Mouse (Mus musculus) forebrain, embryonic 11.5 days (tissue): Measurements from ENCODE around the gene Sec16a. TPM values are rescaled to one million over a fixed set of nuclear protein-coding genes. Genes with fewer than 3 reads are reported as not detected.

Source experiments
- ATAC-seq: fragments of 200-750 bp; cut with Nextera tagmentation; replicated peaks from 2 replicates; pipeline ENCODE4 v1.8.0; 2017; ENCODE audit warnings: moderate TSS enrichment; ENCODE audit not compliant: low FRiP score
- DNase-seq: peaks from one replicate; pipeline ENCODE4 v3.0.0-alpha.2; 2017; ENCODE audit warnings: low spot score
- H3K27ac ChIP-seq: fragments of 300-500 bp; sonication (generic); 2 replicates; pipeline ENCODE4 v1.5.1; 2014; ENCODE audit warnings: low read depth, low read length
- H3K27me3 ChIP-seq: fragments of 300-500 bp; sonication (generic); 2 replicates; pipeline ENCODE4 v1.6.1; 2014; ENCODE audit warnings: mild to moderate bottlenecking, low read length, mixed read lengths; ENCODE audit not compliant: control insufficient read depth, insufficient read depth
- H3K36me3 ChIP-seq: fragments of 300-500 bp; sonication (generic); 2 replicates; pipeline ENCODE4 v1.6.1; 2014; ENCODE audit warnings: mild to moderate bottlenecking, low read length, moderate library complexity, mixed read lengths; ENCODE audit not compliant: control insufficient read depth, insufficient read depth
- H3K4me1 ChIP-seq: fragments of 300-500 bp; sonication (generic); replicated peaks from 2 replicates; pipeline ENCODE4 v1.6.1; 2014; ENCODE audit warnings: low read length, mixed read lengths; ENCODE audit not compliant: control insufficient read depth, insufficient read depth
- H3K4me2 ChIP-seq: fragments of 300-500 bp; sonication (generic); 2 replicates; pipeline ENCODE4 v1.6.1; 2014; ENCODE audit warnings: low read depth, mild to moderate bottlenecking, low read length, moderate library complexity, mixed read lengths; ENCODE audit not compliant: severe bottlenecking
- H3K4me3 ChIP-seq: fragments of 300-500 bp; sonication (generic); 2 replicates; pipeline ENCODE4 v1.5.1; 2014; ENCODE audit warnings: low read depth, low read length
- H3K9ac ChIP-seq: fragments of 300-500 bp; sonication (generic); 2 replicates; pipeline ENCODE4 v1.6.1; 2014; ENCODE audit warnings: low read length
- H3K9me3 ChIP-seq: fragments of 300-500 bp; sonication (generic); 2 replicates; pipeline ENCODE4 v1.6.1; 2016; ENCODE audit warnings: low read length, mixed read lengths; ENCODE audit not compliant: control insufficient read depth
- WGBS: fragments of 180-500 bp; shearing (Covaris S2); extraction: QIAGEN DNeasy Blood & Tissue Kit; methylation state at CpG from one replicate; pipeline ENCODE4 v1.1.7; 2014; 5-methylcytosine and 5-hydroxymethylcytosine counted together
- microRNA-seq: library from miRNA; unstranded; fragments of <30 nt; microRNA quantifications from one replicate; pipeline ENCODE4, GENCODE M21; 2016; ENCODE audit not compliant: insufficient number of aligned reads
- polyA plus RNA-seq: library from polyadenylated mRNA; unstranded; fragments of >200 nt; fragmentation: Nextera tagmentation; extraction: Ambion mirVana; gene quantifications from 2 replicates; pipeline ENCODE4 v1.2.1, GENCODE M21; 2014

Gene Sec16a
- polyA plus RNA-seq, 1 experiment from 2014 or later: 40.9 TPM

- H3K9ac ChIP-seq: no peak overlapping the region
- no peaks in the 10 kb centered on the region for H3K27me3 ChIP-seq
- no peaks in the 10 kb centered on the region; the same call in 1 of the 2 replicates for H3K36me3 ChIP-seq
- no peaks in the 10 kb centered on the region for H3K4me1 ChIP-seq
- no peaks in the 10 kb centered on the region for H3K9me3 ChIP-seq
- ATAC-seq: no peak
- WGBS: 95% methylated on average over 6 of the region's 6 CpGs
- H3K27ac ChIP-seq: no peak overlapping the region
- DNase-seq: no peak
- no peak overlapping the region for H3K4me3 ChIP-seq
- no peak overlapping the region for H3K4me2 ChIP-seq
These were observed 85.0 kb downstream of the Sec16a start for GRCm38 (mm10) chr2:26359983-26360382.

Small RNA genes lying within 50 kb of the gene (microRNA-seq; reads per million reads assigned to microRNA genes)
- 5.9 reads per million for gene Mir6996

Other genes with a start within 250 kb of the Sec16a start
- 0.16 TPM in 1 of 2 replicates, not detected in the other for gene Lhx3, start 236.9 kb downstream of the Sec16a start, polyA plus RNA-seq
- 20.6 and 22.9 TPM in 2 replicates for gene Qsox2, start 207.7 kb downstream of the Sec16a start, polyA plus RNA-seq
- 0.05 and 0.19 TPM in 2 replicates for gene Ccdc187, start 150.7 kb downstream of the Sec16a start, polyA plus RNA-seq
- gene Gpsm1, start 129.7 kb downstream of the Sec16a start, polyA plus RNA-seq: 61.1 and 63.3 TPM in 2 replicates
- gene Dnlz, start 93.1 kb downstream of the Sec16a start, polyA plus RNA-seq: 38.2 and 40.2 TPM in 2 replicates
- gene Card9, start 84.3 kb downstream of the Sec16a start, polyA plus RNA-seq: 0.96 and 1.8 TPM in 2 replicates
- 35.5 and 40.6 TPM in 2 replicates for gene Snapc4, start 64.6 kb downstream of the Sec16a start, polyA plus RNA-seq
- gene Entr1, start 55.9 kb downstream of the Sec16a start, polyA plus RNA-seq: 137 and 142 TPM in 2 replicates
- 130 and 131 TPM in 2 replicates for gene Pmpca, start 55.9 kb downstream of the Sec16a start, polyA plus RNA-seq
- 26.7 and 31.3 TPM in 2 replicates for gene Inpp5e, start 36.0 kb downstream of the Sec16a start, polyA plus RNA-seq
- gene Notch1, start 71.4 kb upstream of the Sec16a start, polyA plus RNA-seq: 68.3 and 70.9 TPM in 2 replicates
- 58.4 and 63.7 TPM in 2 replicates for gene Egfl7, start 134.8 kb upstream of the Sec16a start, polyA plus RNA-seq
- not detected in 2 replicates for gene Gm20532, start 141.4 kb upstream of the Sec16a start, polyA plus RNA-seq
- 6.0 and 8.9 TPM in 2 replicates for gene Agpat2, start 159.2 kb upstream of the Sec16a start, polyA plus RNA-seq
- 49.8 and 63.8 TPM in 2 replicates for gene Fam69b, start 183.2 kb upstream of the Sec16a start, polyA plus RNA-seq
- not detected in 2 replicates for gene Lcn4, start 226.1 kb upstream of the Sec16a start, polyA plus RNA-seq